Mouse (Mus musculus) liver, postnatal 0 days (tissue): ENCODE measurements around the gene Rorb.

Experiments
- CTCF ChIP-seq: sonication (generic); IDR thresholded peaks from 2 replicates; pipeline ENCODE4 v1.5.1; 2016; ENCODE audit warnings: antibody characterized with exemption, low read depth
- EP300 ChIP-seq: IDR thresholded peaks from 2 replicates; pipeline ENCODE4 v1.6.1; 2016; ENCODE audit warnings: antibody characterized with exemption, low read depth, mild to moderate bottlenecking

GRCm38 (mm10) chr19:18890216-18890615, 220.8 kb downstream of the Rorb start:
- TF ChIP-seq CTCF (no peak), EP300 (no peak)
